ENCODE assay signal across 10 mouse cellular contexts in the genomic region with DNA sequence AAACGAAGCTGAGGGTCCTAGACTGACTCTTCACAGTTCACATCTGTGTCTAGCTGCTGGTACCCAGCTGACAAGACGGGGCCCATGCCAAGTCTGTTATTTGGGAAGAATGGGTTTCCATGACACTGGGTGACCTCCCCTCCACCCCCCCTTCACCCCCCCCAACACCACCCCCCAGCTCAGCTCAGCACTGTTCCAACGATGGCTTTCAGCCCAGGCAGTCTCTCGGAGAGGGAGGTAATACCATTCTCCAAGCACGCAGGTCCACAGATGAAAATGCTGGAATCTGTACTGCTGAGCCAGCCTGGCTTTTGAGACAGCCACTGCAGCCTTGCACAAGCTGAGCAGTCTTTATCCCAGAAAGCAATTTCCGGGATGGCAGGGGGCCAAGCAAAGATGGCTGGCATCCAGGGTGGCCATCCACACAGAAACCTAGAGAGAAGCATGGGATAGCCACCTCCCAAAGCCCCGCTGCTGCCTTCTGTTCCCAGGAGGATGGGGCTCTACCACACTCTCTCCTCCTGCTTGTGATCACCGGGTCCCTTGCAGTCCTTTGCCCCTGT. TPM values are rescaled to one million over a fixed set of nuclear protein-coding genes. Genes with fewer than 3 reads are reported as not detected.
DNase-seq lines count a peak whose midpoint lies in the region; ATAC-seq lines count a peak whose summit lies in the region.
"Had no signal": no experiment of that assay in that cellular context is flagged by ENCODE, and none has a peak within 500 bp of the region (broad histone marks: within the 10 kb centered on the region; RNA-seq: fewer than 3 reads in every experiment).

No protein-coding gene starts in this region.

- H3K4me3 ChIP-seq in embryonic facial prominence, embryonic 14.5 days (ENCODE audit: low read depth, low read length) = no peak overlapping the region
- H3K4me3 ChIP-seq in embryonic facial prominence, embryonic 10.5 days = no peak overlapping the region
- no peak overlapping the region for H3K4me3 ChIP-seq in midbrain, embryonic 14.5 days (replicated peaks; ENCODE audit: low read depth, low read length)
- H3K4me3 ChIP-seq in midbrain, embryonic 10.5 days = no peak overlapping the region
- no peak overlapping the region for H3K4me3 ChIP-seq in limb, embryonic 13.5 days

- H3K4me1 ChIP-seq in embryonic facial prominence, embryonic 14.5 days (ENCODE audit: control insufficient read depth, insufficient read depth, low read length) = no peaks in the 10 kb centered on the region
- peaks cover 26% of the 10 kb centered on the region for H3K4me1 ChIP-seq in embryonic facial prominence, embryonic 10.5 days
- H3K4me1 ChIP-seq in midbrain, embryonic 14.5 days (ENCODE audit: control insufficient read depth, insufficient read depth, low read length) = peaks cover 16% of the 10 kb centered on the region
- H3K4me1 ChIP-seq in midbrain, embryonic 10.5 days = peaks cover 24% of the 10 kb centered on the region
- peaks cover 12% of the 10 kb centered on the region; the same call in 1 of the 2 replicates for H3K4me1 ChIP-seq in limb, embryonic 13.5 days

- H3K9ac ChIP-seq in embryonic facial prominence, embryonic 14.5 days (ENCODE audit: low read depth, low read length) = no peak overlapping the region
- no peak overlapping the region for H3K9ac ChIP-seq in midbrain, embryonic 14.5 days (replicated peaks; ENCODE audit: low read length)
- H3K9ac ChIP-seq in limb, embryonic 13.5 days = no peak overlapping the region

- DNase-seq in embryonic facial prominence, embryonic 14.5 days (ENCODE audit: low spot score) = peak; percentile 71
- DNase-seq in embryonic facial prominence, embryonic 10.5 days (ENCODE audit: low spot score) = no peak
- peak; percentile 75 for DNase-seq in midbrain, embryonic 14.5 days
- no peak for DNase-seq in midbrain, embryonic 10.5 days (ENCODE audit: low spot score)
- peak; percentile 75 to 82 for DNase-seq in frontal cortex, postnatal 10 days (ENCODE audit: low spot score in 2 of 2)
- no peak for DNase-seq in yolk sac, embryonic 10.5 days (ENCODE audit: low spot score)
- DNase-seq in urinary bladder, postnatal 14 days (ENCODE audit: low spot score) = no peak

- no peaks in the 10 kb centered on the region for H3K9me3 ChIP-seq in embryonic facial prominence, embryonic 14.5 days (ENCODE audit: control insufficient read depth, low read length)
- no peaks in the 10 kb centered on the region for H3K9me3 ChIP-seq in embryonic facial prominence, embryonic 10.5 days
- H3K9me3 ChIP-seq in midbrain, embryonic 14.5 days (ENCODE audit: control insufficient read depth, low read length) = no peaks in the 10 kb centered on the region
- no peaks in the 10 kb centered on the region for H3K9me3 ChIP-seq in midbrain, embryonic 10.5 days (replicated peaks)
- H3K9me3 ChIP-seq in limb, embryonic 13.5 days = no peaks in the 10 kb centered on the region

- 48% methylated on average over 8 of the region's 8 CpGs for WGBS in embryonic facial prominence, embryonic 14.5 days
- 79% methylated on average over 8 of the region's 8 CpGs for WGBS in embryonic facial prominence, embryonic 10.5 days
- WGBS in midbrain, embryonic 14.5 days = 59% methylated on average over 8 of the region's 8 CpGs
- 77% methylated on average over 8 of the region's 8 CpGs for WGBS in midbrain, embryonic 10.5 days
- WGBS in limb, embryonic 13.5 days = 56% methylated on average over 8 of the region's 8 CpGs

- H3K27me3 ChIP-seq in embryonic facial prominence, embryonic 14.5 days (replicated peaks; ENCODE audit: control insufficient read depth, insufficient read depth, low read length) = no peaks in the 10 kb centered on the region
- H3K27me3 ChIP-seq in embryonic facial prominence, embryonic 10.5 days (replicated peaks; ENCODE audit: low read depth, poor library complexity, severe bottlenecking) = no peaks in the 10 kb centered on the region
- no peaks in the 10 kb centered on the region for H3K27me3 ChIP-seq in midbrain, embryonic 14.5 days (ENCODE audit: control insufficient read depth, insufficient read depth, low read length)
- no peaks in the 10 kb centered on the region for H3K27me3 ChIP-seq in midbrain, embryonic 10.5 days (ENCODE audit: low read depth, poor library complexity, severe bottlenecking)
- H3K27me3 ChIP-seq in limb, embryonic 13.5 days = no peaks in the 10 kb centered on the region

- ATAC-seq in embryonic facial prominence, embryonic 14.5 days (ENCODE audit: low read depth) = peak; percentile 64; the same call in 1 of the 2 replicates
- ATAC-seq in midbrain, embryonic 14.5 days (ENCODE audit: low FRiP score, low TSS enrichment) = peak; percentile 80
- peak; percentile 54 for ATAC-seq in limb, embryonic 13.5 days (ENCODE audit: low FRiP score, low read depth)

- no peaks in the 10 kb centered on the region for H3K36me3 ChIP-seq in embryonic facial prominence, embryonic 14.5 days (ENCODE audit: control insufficient read depth, insufficient read depth, low read length)
- no peaks in the 10 kb centered on the region for H3K36me3 ChIP-seq in embryonic facial prominence, embryonic 10.5 days (replicated peaks)
- H3K36me3 ChIP-seq in midbrain, embryonic 14.5 days (ENCODE audit: control insufficient read depth, insufficient read depth, low read length) = no peaks in the 10 kb centered on the region
- no peaks in the 10 kb centered on the region for H3K36me3 ChIP-seq in midbrain, embryonic 10.5 days
- H3K36me3 ChIP-seq in limb, embryonic 13.5 days = no peaks in the 10 kb centered on the region

- H3K27ac ChIP-seq in embryonic facial prominence, embryonic 14.5 days (replicated peaks; ENCODE audit: low read depth, low read length) = no peak overlapping the region
- no peak overlapping the region for H3K27ac ChIP-seq in embryonic facial prominence, embryonic 10.5 days (replicated peaks)
- H3K27ac ChIP-seq in midbrain, embryonic 14.5 days (replicated peaks; ENCODE audit: low read depth, low read length) = peak overlapping the region; percentile 67
- H3K27ac ChIP-seq in midbrain, embryonic 10.5 days (replicated peaks) = no peak overlapping the region
- H3K27ac ChIP-seq in limb, embryonic 13.5 days = no peak overlapping the region; the same call in 1 of the 2 replicates

- no peak overlapping the region for H3K4me2 ChIP-seq in embryonic facial prominence, embryonic 14.5 days (ENCODE audit: low read depth, low read length)
- no peak overlapping the region for H3K4me2 ChIP-seq in midbrain, embryonic 14.5 days (ENCODE audit: low read length)
- no peak overlapping the region for H3K4me2 ChIP-seq in limb, embryonic 13.5 days (replicated peaks)

RNA-seq across cellular contexts. Expression of gene Cacna2d4, which starts 1.2 kb away (rescaled TPM):
- polyA plus RNA-seq in embryonic facial prominence, embryonic 14.5 days (2014; fragmentation: Nextera tagmentation; extraction: Ambion mirVana) = 0.07 and 0.24 TPM in 2 replicates
- not detected in 2 replicates for polyA plus RNA-seq in embryonic facial prominence, embryonic 10.5 days (2016; fragmentation: Nextera tagmentation; extraction: Ambion mirVana)
- polyA plus RNA-seq in midbrain, embryonic 14.5 days (2014; fragmentation: Nextera tagmentation; extraction: Ambion mirVana) = 0.30 and 0.58 TPM in 2 replicates
- polyA plus RNA-seq in midbrain, embryonic 10.5 days (2016; fragmentation: Nextera tagmentation; extraction: Ambion mirVana) = 0.12 TPM in 1 of 2 replicates, not detected in the other
- polyA plus RNA-seq in limb, embryonic 13.5 days (2015; fragmentation: Nextera tagmentation; extraction: Ambion mirVana) = not detected in 2 replicates
- polyA plus RNA-seq: C2C12; heart, postnatal 0 days had no signal

RNA-seq across cellular contexts. Expression of gene Cacna1c, which starts 41.3 kb away (rescaled TPM):
- polyA plus RNA-seq in embryonic facial prominence, embryonic 14.5 days (2014; fragmentation: Nextera tagmentation; extraction: Ambion mirVana) = 4.8 and 6.6 TPM in 2 replicates
- polyA plus RNA-seq in embryonic facial prominence, embryonic 10.5 days (2016; fragmentation: Nextera tagmentation; extraction: Ambion mirVana) = 4.2 and 4.9 TPM in 2 replicates
- polyA plus RNA-seq in midbrain, embryonic 14.5 days (2014; fragmentation: Nextera tagmentation; extraction: Ambion mirVana) = 7.1 and 9.6 TPM in 2 replicates
- 1.4 and 1.5 TPM in 2 replicates for polyA plus RNA-seq in midbrain, embryonic 10.5 days (2016; fragmentation: Nextera tagmentation; extraction: Ambion mirVana)
- 9.8 and 9.9 TPM in 2 replicates for polyA plus RNA-seq in limb, embryonic 13.5 days (2015; fragmentation: Nextera tagmentation; extraction: Ambion mirVana)
- polyA plus RNA-seq: C2C12 had no signal

Comparison
In these comparisons a context has a peak if more than half of its experiments do, and no peak if none do; other contexts are left out.
1. DNase-seq: peak in embryonic facial prominence, embryonic 14.5 days (single experiment), midbrain, embryonic 14.5 days (single experiment) and frontal cortex, postnatal 10 days (2 of 2); none in embryonic facial prominence, embryonic 10.5 days (single experiment), midbrain, embryonic 10.5 days (single experiment), yolk sac, embryonic 10.5 days (single experiment) and urinary bladder, postnatal 14 days (single experiment).
2. Peak in every context shown above with its lines, with median percentiles within 50 percentile points of each other: ATAC-seq.